Mouse (Mus musculus) heart, adult 8-10 months (tissue): Measurements from ENCODE around the gene Cript. TPM values are rescaled to one million over a fixed set of nuclear protein-coding genes. Genes with fewer than 3 reads are reported as not detected.
"Not testable (repeated sequence)": the region's sequence is repeated elsewhere in the genome, so short reads cannot be mapped to it uniquely, and the experiment has no call there.

Experiments
- DNase-seq: peaks from one replicate; pipeline ENCODE4 v3.0.0; 2022; ENCODE audit warnings: low spot score
- total RNA-seq, 4 experiments: library from RNA; stranded (reverse); gene quantifications; 2 replicates each; pipeline ENCODE4 v1.2.4; 2022

Gene Cript
- total RNA-seq, 4 experiments from 2014 or later: 44.4 to 56.4 (median 47.0) TPM

GRCm38 (mm10) chr17:87050469-87051175 lies 25.3 kb downstream of the Cript start:
- DNase-seq: peak; percentile 24

- DNase-seq: no peak
Measured at GRCm38 (mm10) chr17:87051652-87052051, 26.3 kb downstream of the Cript start.

GRCm38 (mm10) chr17:87052432-87052831 lies 27.1 kb downstream of the Cript start:
- DNase-seq: no peak

GRCm38 (mm10) chr17:87053921-87054320 lies 28.6 kb downstream of the Cript start:
- DNase-seq: no peak

- DNase-seq: peak; percentile 37
Measured at GRCm38 (mm10) chr17:87055051-87055459, 29.7 kb downstream of the Cript start.

GRCm38 (mm10) chr17:87055663-87056062 lies 30.3 kb downstream of the Cript start:
- DNase-seq: peak; percentile 18

- no peak for DNase-seq
Measured at GRCm38 (mm10) chr17:87056761-87057160, 31.4 kb downstream of the Cript start.

- DNase-seq: peak; percentile 51
Measured at GRCm38 (mm10) chr17:87057486-87058266, 32.3 kb downstream of the Cript start.

GRCm38 (mm10) chr17:87062639-87063038 lies 37.3 kb downstream of the Cript start:
- peak; percentile 48 for DNase-seq

- no peak for DNase-seq
Measured at GRCm38 (mm10) chr17:87063461-87063860, 38.1 kb downstream of the Cript start.

- no peak for DNase-seq
Measured at GRCm38 (mm10) chr17:87063969-87064368, 38.6 kb downstream of the Cript start.

- no peak for DNase-seq
Measured at GRCm38 (mm10) chr17:87068997-87069396, 43.6 kb downstream of the Cript start.

- not testable (repeated sequence) for DNase-seq
Measured at GRCm38 (mm10) chr17:87072183-87072582, 46.8 kb downstream of the Cript start.

- DNase-seq: no peak
Measured at GRCm38 (mm10) chr17:87072766-87073440, 47.6 kb downstream of the Cript start.

- no peak for DNase-seq
Measured at GRCm38 (mm10) chr17:87073470-87073869, 48.1 kb downstream of the Cript start.

GRCm38 (mm10) chr17:87078217-87078616 lies 52.9 kb downstream of the Cript start:
- not testable (repeated sequence) for DNase-seq

- no peak for DNase-seq
Measured at GRCm38 (mm10) chr17:87080724-87081123, 55.4 kb downstream of the Cript start.

GRCm38 (mm10) chr17:87082547-87082946 lies 57.2 kb downstream of the Cript start:
- no peak for DNase-seq

- no peak for DNase-seq
Measured at GRCm38 (mm10) chr17:87083671-87084070, 58.3 kb downstream of the Cript start.
